Mouse (Mus musculus): ENCODE data around the gene Tmem52b. TPM values are rescaled to one million over a fixed set of nuclear protein-coding genes. Genes with fewer than 3 reads are reported as not detected.

The Tmem52b gene
- total RNA-seq (2014; rRNA removed) (not detected in 2 replicates), polyA plus RNA-seq (2015; fragmentation: Nextera tagmentation; extraction: Ambion mirVana) (not detected in 2 replicates)

GRCm38 (mm10) chr6:129512367-129512766, at the start of gene Tmem52b:
Gene Tmem52b (plus strand): TSS chr6:129512555.
- H3K9ac ChIP-seq (replicated peaks; ENCODE audit: low read length, poor library complexity, severe bottlenecking), result no peak within 1 kb of the TSS
- H3K4me1 ChIP-seq (ENCODE audit: insufficient read depth, low read length), result no peaks in the 10 kb centered on the region
- H3K4me2 ChIP-seq (ENCODE audit: low read depth, low read length, poor library complexity, severe bottlenecking), result no peak within 1 kb of the TSS
- no peak for DNase-seq (ENCODE audit: low spot score)
- ATAC-seq (ENCODE audit: low FRiP score), result no peak
- 74% methylated on average over 3 of the region's 3 CpGs for WGBS
- no peak within 1 kb of the TSS for H3K4me3 ChIP-seq (ENCODE audit: low read depth, low read length)
- H3K27me3 ChIP-seq (ENCODE audit: insufficient read depth, low read length), result no peaks in the 10 kb centered on the region
- no peaks in the 10 kb centered on the region for H3K9me3 ChIP-seq (ENCODE audit: low read length)
- no peak for TF ChIP-seq CTCF (IDR thresholded peaks at IDR 0.05)
- H3K27ac ChIP-seq (ENCODE audit: low read depth, low read length), result no peak within 1 kb of the TSS
- no peaks in the 10 kb centered on the region for H3K36me3 ChIP-seq (ENCODE audit: insufficient read depth, low read length)

GRCm38 (mm10) chr6:129471386-129471785, 41.0 kb upstream of the Tmem52b start:
- DNase-seq (ENCODE audit: low spot score) (no peak), ATAC-seq (ENCODE audit: low FRiP score) (no peak)
- Histone ChIP-seq H3K4me1 (ENCODE audit: insufficient read depth, low read length) (no peaks in the 10 kb centered on the region), H3K4me2 (ENCODE audit: low read depth, low read length, poor library complexity, severe bottlenecking) (no peak overlapping the region), H3K9ac (replicated peaks; ENCODE audit: low read length, poor library complexity, severe bottlenecking) (no peak overlapping the region), H3K9me3 (ENCODE audit: low read length) (no peaks in the 10 kb centered on the region), H3K36me3 (ENCODE audit: insufficient read depth, low read length) (no peaks in the 10 kb centered on the region), H3K4me3 (ENCODE audit: low read depth, low read length) (no peak overlapping the region), H3K27ac (ENCODE audit: low read depth, low read length) (no peak overlapping the region), H3K27me3 (ENCODE audit: insufficient read depth, low read length) (no peaks in the 10 kb centered on the region)
- 91% methylated on average over 6 of the region's 6 CpGs for WGBS
- TF ChIP-seq CTCF (IDR thresholded peaks at IDR 0.05), result no peak

GRCm38 (mm10) chr6:129472627-129473026, 39.7 kb upstream of the Tmem52b start:
- TF ChIP-seq CTCF (IDR thresholded peaks at IDR 0.05), result no peak
- Histone ChIP-seq H3K9me3 (ENCODE audit: low read length) (no peaks in the 10 kb centered on the region), H3K4me1 (ENCODE audit: insufficient read depth, low read length) (no peaks in the 10 kb centered on the region), H3K9ac (replicated peaks; ENCODE audit: low read length, poor library complexity, severe bottlenecking) (no peak overlapping the region), H3K27me3 (ENCODE audit: insufficient read depth, low read length) (no peaks in the 10 kb centered on the region), H3K36me3 (ENCODE audit: insufficient read depth, low read length) (no peaks in the 10 kb centered on the region), H3K4me3 (ENCODE audit: low read depth, low read length) (no peak overlapping the region), H3K4me2 (ENCODE audit: low read depth, low read length, poor library complexity, severe bottlenecking) (no peak overlapping the region), H3K27ac (ENCODE audit: low read depth, low read length) (no peak overlapping the region)
- no peak for ATAC-seq (ENCODE audit: low FRiP score)
- no peak for DNase-seq (ENCODE audit: low spot score)
- WGBS, result 86% methylated on average over 5 of the region's 5 CpGs

- no peaks in the 10 kb centered on the region for H3K36me3 ChIP-seq (ENCODE audit: insufficient read depth, low read length)
- no peak overlapping the region for H3K4me2 ChIP-seq (ENCODE audit: low read depth, low read length, poor library complexity, severe bottlenecking)
- no peaks in the 10 kb centered on the region; the same call in 1 of the 2 replicates for H3K4me1 ChIP-seq (ENCODE audit: insufficient read depth, low read length)
- no peak overlapping the region for H3K9ac ChIP-seq (replicated peaks; ENCODE audit: low read length, poor library complexity, severe bottlenecking)
- ATAC-seq (ENCODE audit: low FRiP score), result no peak
- no peak overlapping the region for H3K4me3 ChIP-seq (ENCODE audit: low read depth, low read length)
- peak; percentile 64 for DNase-seq (ENCODE audit: low spot score)
- no peak overlapping the region for H3K27ac ChIP-seq (ENCODE audit: low read depth, low read length)
- no peaks in the 10 kb centered on the region for H3K9me3 ChIP-seq (ENCODE audit: low read length)
- TF ChIP-seq CTCF (IDR thresholded peaks at IDR 0.05), result peak; percentile 74
- H3K27me3 ChIP-seq (ENCODE audit: insufficient read depth, low read length), result no peaks in the 10 kb centered on the region
- WGBS, result 32% methylated on average over 13 of the region's 13 CpGs
These were observed 35.8 kb upstream of the Tmem52b start for GRCm38 (mm10) chr6:129476404-129477126.

GRCm38 (mm10) chr6:129480089-129480958, 32.0 kb upstream of the Tmem52b start:
- 30% methylated on average over 8 of the region's 8 CpGs for WGBS
- peak; percentile 87 for ATAC-seq (ENCODE audit: low FRiP score)
- no peak overlapping the region for H3K4me3 ChIP-seq (ENCODE audit: low read depth, low read length)
- no peaks in the 10 kb centered on the region; the same call in 1 of the 2 replicates for H3K4me1 ChIP-seq (ENCODE audit: insufficient read depth, low read length)
- peak overlapping the region; percentile 22 for H3K4me2 ChIP-seq (ENCODE audit: low read depth, low read length, poor library complexity, severe bottlenecking)
- peak overlapping the region; percentile 36; the same call in 1 of the 2 replicates for H3K9ac ChIP-seq (replicated peaks; ENCODE audit: low read length, poor library complexity, severe bottlenecking)
- H3K36me3 ChIP-seq (ENCODE audit: insufficient read depth, low read length), result no peaks in the 10 kb centered on the region
- TF ChIP-seq CTCF (IDR thresholded peaks at IDR 0.05), result no peak
- DNase-seq (ENCODE audit: low spot score), result peak; percentile 80
- H3K27me3 ChIP-seq (ENCODE audit: insufficient read depth, low read length), result no peaks in the 10 kb centered on the region
- peak overlapping the region; percentile 69 for H3K27ac ChIP-seq (ENCODE audit: low read depth, low read length)
- no peaks in the 10 kb centered on the region for H3K9me3 ChIP-seq (ENCODE audit: low read length)

GRCm38 (mm10) chr6:129494924-129495323, 17.4 kb upstream of the Tmem52b start:
- no peak for TF ChIP-seq CTCF (IDR thresholded peaks at IDR 0.05)
- Histone ChIP-seq H3K9me3 (ENCODE audit: low read length) (no peaks in the 10 kb centered on the region), H3K9ac (replicated peaks; ENCODE audit: low read length, poor library complexity, severe bottlenecking) (no peak overlapping the region), H3K4me3 (ENCODE audit: low read depth, low read length) (no peak overlapping the region), H3K27me3 (ENCODE audit: insufficient read depth, low read length) (no peaks in the 10 kb centered on the region), H3K36me3 (ENCODE audit: insufficient read depth, low read length) (no peaks in the 10 kb centered on the region), H3K4me1 (ENCODE audit: insufficient read depth, low read length) (no peaks in the 10 kb centered on the region), H3K4me2 (ENCODE audit: low read depth, low read length, poor library complexity, severe bottlenecking) (no peak overlapping the region), H3K27ac (ENCODE audit: low read depth, low read length) (no peak overlapping the region)
- DNase-seq (ENCODE audit: low spot score) (no peak), ATAC-seq (ENCODE audit: low FRiP score) (no peak)
- 86% methylated on average over 4 of the region's 4 CpGs for WGBS

Measured in midbrain, postnatal 0 days (tissue).